Mouse (Mus musculus): ENCODE data around the gene Ppm1a.
"Not testable (repeated sequence)": the region's sequence is repeated elsewhere in the genome, so short reads cannot be mapped to it uniquely, and the experiment has no call there.

Gene Ppm1a

GRCm38 (mm10) chr12:72761649-72762261 lies 4.5 kb downstream of the Ppm1a start:
- peak; percentile 54 for DNase-seq (ENCODE audit: low read depth, low spot score)

DNA sequence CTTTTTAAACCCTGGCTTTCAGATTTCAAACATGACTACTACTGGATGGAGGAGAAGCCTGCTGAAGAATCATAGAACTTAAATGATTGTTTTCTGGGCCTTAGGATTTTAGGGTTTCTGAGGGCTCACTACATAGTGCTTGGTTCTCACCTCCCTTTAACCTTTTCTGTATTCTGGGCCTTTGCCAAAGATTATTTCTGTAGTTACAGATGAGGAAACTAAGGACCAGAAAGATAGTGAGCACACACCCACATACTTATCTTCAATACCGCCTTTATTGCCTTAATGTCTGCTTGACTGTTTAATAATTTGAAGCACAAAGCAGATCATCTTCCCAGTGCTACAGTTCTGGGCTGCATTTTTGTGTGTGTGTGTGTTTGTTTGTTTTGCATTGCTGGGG lies 5.2 kb downstream of the Ppm1a start:
- peak; percentile 25 for DNase-seq (ENCODE audit: low read depth, low spot score)

GRCm38 (mm10) chr12:72763156-72763555 lies 5.9 kb downstream of the Ppm1a start:
- no peak for DNase-seq (ENCODE audit: low read depth, low spot score)

GRCm38 (mm10) chr12:72767809-72768208 lies 10.6 kb downstream of the Ppm1a start:
- DNase-seq (ENCODE audit: low read depth, low spot score), result no peak

GRCm38 (mm10) chr12:72768230-72768629 lies 11.0 kb downstream of the Ppm1a start:
- DNase-seq (ENCODE audit: low read depth, low spot score), result no peak

DNA sequence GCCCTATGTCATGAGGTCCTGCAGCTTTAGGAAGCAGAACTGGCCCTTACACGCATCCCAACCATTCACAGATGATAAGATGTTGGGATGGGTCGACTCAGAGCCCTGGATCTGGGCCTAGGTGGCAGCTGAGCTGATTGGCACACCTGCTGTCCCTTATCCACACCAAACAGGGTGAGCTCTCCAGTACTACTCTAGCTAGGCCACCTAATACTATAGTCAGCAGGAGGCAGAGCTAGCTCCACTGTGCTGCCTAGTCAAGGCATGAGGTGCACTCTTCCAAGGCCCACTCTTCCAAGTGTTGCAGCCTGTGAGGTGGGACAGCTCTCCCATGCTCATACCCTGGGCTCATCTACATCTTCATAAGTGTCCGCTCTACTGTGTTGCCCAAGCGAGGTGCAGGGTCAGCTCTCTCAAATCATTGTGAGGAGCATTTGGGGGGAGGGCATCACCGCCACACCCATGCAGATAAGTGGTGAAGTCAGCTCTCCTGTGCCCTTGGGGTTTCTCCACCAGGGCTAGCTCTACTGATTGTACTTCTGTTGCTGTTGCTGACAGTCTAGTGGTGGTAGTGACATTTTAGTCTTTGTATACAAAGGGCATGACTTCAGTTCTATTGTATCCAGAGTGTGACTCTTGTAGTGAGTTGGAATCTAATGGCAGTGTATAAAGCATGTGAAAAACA lies 12.4 kb downstream of the Ppm1a start:
- DNase-seq (ENCODE audit: low read depth, low spot score), result no peak

DNA sequence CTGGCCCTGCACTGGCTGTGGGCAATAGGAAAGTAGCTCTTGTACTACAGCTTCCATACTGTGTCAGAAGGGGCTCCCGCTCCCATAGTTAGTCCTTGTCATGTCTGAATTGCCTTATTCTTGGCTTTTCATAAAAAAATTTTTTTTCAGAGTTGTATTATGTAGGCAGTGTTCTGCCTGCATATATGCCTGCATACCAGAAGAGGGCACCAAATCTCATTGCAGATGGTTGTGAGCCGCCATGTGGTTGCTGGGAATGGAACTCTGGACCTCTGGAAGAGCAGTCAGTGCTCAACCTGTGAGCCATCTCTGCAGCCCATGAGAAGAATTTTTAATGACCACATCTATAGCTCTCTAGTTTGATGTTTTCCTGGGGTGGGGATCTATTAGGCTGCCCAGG lies 13.9 kb downstream of the Ppm1a start:
- no peak for DNase-seq (ENCODE audit: low read depth, low spot score)

DNA sequence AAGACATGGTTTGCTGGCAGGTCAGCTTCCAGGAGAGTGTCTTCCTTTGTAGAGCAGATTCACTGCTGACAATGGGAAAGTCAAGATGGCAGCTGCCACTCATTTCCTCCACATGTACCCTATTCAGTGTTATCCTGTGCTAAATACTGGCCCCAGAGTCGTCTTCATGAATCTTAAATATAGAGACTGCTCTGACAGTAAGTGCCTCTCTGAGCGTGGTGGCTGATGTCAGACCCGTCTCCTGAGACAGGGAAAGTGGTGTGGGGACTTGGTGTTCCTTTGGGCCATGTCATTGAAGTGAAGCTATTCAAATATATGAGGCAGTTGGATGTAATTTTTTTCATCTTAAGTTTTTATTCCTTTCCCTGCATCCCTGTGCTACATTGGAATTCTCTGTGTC lies 14.5 kb downstream of the Ppm1a start:
- DNase-seq (ENCODE audit: low read depth, low spot score), result no peak

GRCm38 (mm10) chr12:72773921-72774320 lies 16.7 kb downstream of the Ppm1a start:
- DNase-seq (ENCODE audit: low read depth, low spot score), result no peak

DNA sequence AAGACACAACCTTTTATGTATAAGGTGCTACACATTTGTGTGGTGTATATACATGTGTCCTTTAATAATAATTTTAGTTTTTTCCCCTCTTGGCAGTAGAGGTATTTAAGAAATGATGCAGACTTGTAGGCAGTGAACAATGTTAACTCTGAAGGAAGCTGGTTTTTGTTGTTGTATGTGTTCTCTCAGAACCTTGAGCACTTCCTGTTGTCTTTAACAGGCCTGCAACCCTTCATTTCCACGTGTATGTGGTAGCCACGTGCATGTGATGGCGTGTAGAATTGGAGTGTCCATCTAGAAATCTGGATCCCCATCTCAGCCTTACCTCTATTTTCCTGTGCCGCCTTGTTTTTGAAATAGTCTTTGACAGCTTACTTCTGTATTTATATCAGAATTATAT lies 20.0 kb downstream of the Ppm1a start:
- no peak for DNase-seq (ENCODE audit: low read depth, low spot score)

- DNase-seq (ENCODE audit: low read depth, low spot score), result no peak
Observed at GRCm38 (mm10) chr12:72780136-72780535, 22.9 kb downstream of the Ppm1a start.

- DNase-seq (ENCODE audit: low read depth, low spot score), result not testable (repeated sequence)
Observed at GRCm38 (mm10) chr12:72782786-72783185, 25.5 kb downstream of the Ppm1a start.

GRCm38 (mm10) chr12:72785183-72785930 lies 28.1 kb downstream of the Ppm1a start:
- DNase-seq (ENCODE audit: low read depth, low spot score), result no peak

DNA sequence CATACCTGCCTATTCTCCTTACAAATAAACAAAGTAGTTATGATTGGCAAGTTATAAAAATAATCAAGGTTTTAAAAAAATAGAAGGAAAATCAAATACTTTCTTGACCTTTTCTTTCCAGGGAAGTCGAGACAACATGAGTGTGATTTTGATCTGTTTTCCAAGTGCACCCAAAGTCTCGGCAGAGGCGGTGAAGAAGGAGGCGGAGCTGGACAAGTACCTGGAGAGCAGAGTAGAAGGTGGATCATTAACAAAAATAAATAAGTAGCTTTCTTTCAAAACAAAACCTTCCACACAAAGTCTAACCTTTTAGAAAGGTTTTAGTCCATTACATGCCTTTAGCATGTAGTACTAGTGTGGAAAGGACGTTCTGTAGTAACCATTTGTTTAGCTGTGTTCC lies 29.3 kb downstream of the Ppm1a start:
- DNase-seq (ENCODE audit: low read depth, low spot score), result no peak

GRCm38 (mm10) chr12:72786986-72787385 lies 29.7 kb downstream of the Ppm1a start:
- no peak for DNase-seq (ENCODE audit: low read depth, low spot score)

DNA sequence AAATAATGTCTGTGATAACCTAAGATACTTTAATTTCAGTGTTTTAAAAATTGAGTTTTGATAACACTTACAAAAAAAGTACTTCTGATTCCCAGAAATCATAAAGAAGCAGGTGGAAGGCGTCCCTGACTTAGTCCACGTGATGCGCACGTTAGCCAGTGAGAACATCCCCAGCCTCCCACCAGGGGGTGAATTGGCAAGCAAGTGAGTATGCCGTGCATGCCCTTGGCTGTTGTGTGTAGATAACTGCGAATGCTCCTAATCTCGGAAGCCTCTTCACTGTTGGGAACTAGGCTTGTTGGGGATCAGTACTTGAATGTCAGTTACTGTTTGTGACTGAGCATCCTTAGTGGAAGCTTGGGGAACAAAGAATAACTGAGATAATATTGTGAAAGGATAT lies 33.3 kb downstream of the Ppm1a start:
- DNase-seq (ENCODE audit: low read depth, low spot score), result peak; percentile 29

GRCm38 (mm10) chr12:72792320-72793091 lies 35.3 kb downstream of the Ppm1a start:
- DNase-seq (ENCODE audit: low read depth, low spot score), result no peak

DNA sequence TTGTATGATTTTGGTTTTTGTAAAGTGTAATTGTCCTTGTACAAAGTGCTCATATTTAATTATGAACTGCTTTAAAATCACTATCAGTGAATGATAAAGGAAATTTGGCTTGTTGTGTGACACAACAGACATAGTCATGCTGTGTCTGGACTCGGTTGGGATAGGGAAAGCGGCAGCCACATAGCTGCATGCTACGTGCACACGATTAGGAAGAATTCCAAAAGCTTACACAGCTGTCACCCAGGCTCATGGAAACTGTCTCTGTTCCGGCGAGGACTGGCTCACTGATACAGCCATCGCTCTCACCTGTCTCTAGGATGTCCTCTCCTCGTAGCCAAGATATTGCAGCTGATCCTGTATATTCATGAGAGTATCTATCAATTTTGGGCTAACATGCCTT lies 36.7 kb downstream of the Ppm1a start:
- no peak for DNase-seq (ENCODE audit: low read depth, low spot score)

DNA sequence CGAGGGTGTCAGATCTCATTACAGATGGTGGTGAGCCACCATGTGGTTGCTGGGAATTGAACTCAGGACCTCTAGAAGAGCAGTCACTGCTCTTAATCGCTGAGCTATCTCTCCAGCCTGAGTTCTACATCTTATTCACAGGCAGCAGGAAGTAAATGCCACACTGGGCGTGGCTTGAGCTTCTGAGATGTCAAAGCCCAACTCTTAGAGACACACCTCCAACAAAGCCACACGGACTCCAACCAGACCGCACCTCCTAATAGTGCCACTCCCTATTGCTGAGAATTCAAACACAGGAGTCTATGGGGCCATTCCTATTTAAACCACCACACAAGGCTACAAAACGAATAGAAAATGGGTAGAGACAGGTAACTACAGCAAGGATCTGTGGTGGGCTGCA lies 52.5 kb downstream of the Ppm1a start:
- DNase-seq (ENCODE audit: low read depth, low spot score), result no peak

GRCm38 (mm10) chr12:72811588-72811987 lies 54.3 kb downstream of the Ppm1a start:
- DNase-seq (ENCODE audit: low read depth, low spot score), result no peak

GRCm38 (mm10) chr12:72820940-72821431 lies 63.7 kb downstream of the Ppm1a start:
- DNase-seq (ENCODE audit: low read depth, low spot score), result no peak

GRCm38 (mm10) chr12:72821589-72821988 lies 64.3 kb downstream of the Ppm1a start:
- no peak for DNase-seq (ENCODE audit: low read depth, low spot score)

All from c-Kit-negative CD71-positive TER-119-positive erythroid progenitor cells, embryonic 14.5 days (primary cell).